Mouse (Mus musculus) bone marrow, adult 2 months (tissue): ENCODE measurements around the gene Trp53tg5.
A peak's percentile ranks its signal among the peaks of the same experiment; 100 is the strongest.

Experiments
- CTCF ChIP-seq: fragments of 200-500 bp; IDR thresholded peaks from 2 replicates; pipeline ENCODE4 v1.5.1; 2011; ENCODE audit warnings: low read length, control low read depth; ENCODE audit not compliant: control insufficient read depth, insufficient read depth
- POLR2A ChIP-seq: fragments of 200-500 bp; IDR thresholded peaks from 2 replicates; pipeline ENCODE4 v1.6.1; 2011; ENCODE audit warnings: low read depth, mild to moderate bottlenecking, control low read depth, low read length, borderline replicate concordance; ENCODE audit not compliant: control insufficient read depth

DNA sequence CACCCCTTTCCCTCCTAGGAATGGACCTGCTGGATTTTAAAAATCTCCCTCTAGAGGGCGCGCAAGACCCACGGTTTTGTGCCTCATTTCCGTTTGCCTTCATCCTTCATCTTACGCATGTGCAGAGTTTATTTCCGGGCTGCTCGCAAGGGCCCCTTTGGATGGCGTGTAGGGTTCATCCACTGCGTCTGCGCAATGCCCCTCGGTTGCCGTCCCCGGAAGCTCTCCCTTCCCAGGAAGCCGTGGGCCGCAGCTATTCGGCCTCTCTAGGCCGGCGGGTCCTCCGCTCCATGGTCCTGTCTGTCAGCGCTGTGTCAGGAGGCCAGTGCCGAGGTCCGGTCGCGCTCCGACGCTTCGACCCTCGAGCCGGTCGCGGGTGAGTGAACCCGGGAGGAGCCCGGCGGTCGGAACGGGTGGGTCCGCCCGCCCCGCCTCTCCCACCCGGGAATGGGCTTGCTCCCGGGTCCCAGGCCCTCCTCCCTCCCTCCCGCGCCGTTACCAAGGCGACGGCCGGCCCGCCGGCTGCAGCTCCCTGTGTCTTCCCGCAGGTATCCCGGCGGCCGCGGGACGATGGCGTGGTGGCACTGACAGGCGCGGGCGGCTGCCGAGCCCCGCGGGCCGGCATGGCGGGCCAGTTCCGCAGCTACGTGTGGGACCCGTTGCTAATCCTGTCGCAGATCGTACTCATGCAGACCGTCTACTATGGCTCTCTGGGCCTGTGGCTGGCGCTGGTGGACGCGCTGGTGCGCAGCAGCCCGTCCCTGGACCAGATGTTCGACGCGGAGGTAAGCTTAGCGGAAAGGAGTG, 12.6 kb downstream of the Trp53tg5 start, which contains the start of gene Gm20458:
- TF ChIP-seq POLR2A (peak; percentile 66; the same call in 1 of the 2 replicates), CTCF (peak; percentile 74)
